Mouse (Mus musculus) kidney, adult 2 months (tissue): ENCODE results near the gene Spn. TPM values are rescaled to one million over a fixed set of nuclear protein-coding genes. Genes with fewer than 3 reads are reported as not detected.

Source experiments
- DNase-seq: peaks from one replicate; pipeline ENCODE4 v3.0.0; 2021
- H3K27ac ChIP-seq: fragments of 200-500 bp; 2 replicates; pipeline ENCODE4 v1.5.1; 2012; ENCODE audit warnings: low read depth, low read length, control low read depth, inconsistent platforms; ENCODE audit not compliant: insufficient read depth
- H3K27me3 ChIP-seq: fragments of 200-500 bp; replicated peaks from 2 replicates; pipeline ENCODE4 v1.6.1; 2012; ENCODE audit warnings: mild to moderate bottlenecking, moderate library complexity, low read length, inconsistent platforms; ENCODE audit not compliant: control insufficient read depth, insufficient read depth
- H3K36me3 ChIP-seq: fragments of 200-500 bp; 2 replicates; pipeline ENCODE4 v1.6.1; 2012; ENCODE audit warnings: mild to moderate bottlenecking, moderate library complexity, low read length, inconsistent platforms; ENCODE audit not compliant: control insufficient read depth, insufficient read depth
- H3K4me1 ChIP-seq: fragments of 200-500 bp; 2 replicates; pipeline ENCODE4 v1.6.1; 2011; ENCODE audit warnings: low read length; ENCODE audit not compliant: control insufficient read depth, insufficient read depth
- H3K4me3 ChIP-seq: fragments of 200-500 bp; 2 replicates; pipeline ENCODE4 v1.5.1; 2011; ENCODE audit warnings: mild to moderate bottlenecking, low read depth, low read length, control low read depth; ENCODE audit not compliant: insufficient read depth
- CTCF ChIP-seq: fragments of 200-500 bp; conservative IDR thresholded peaks from 2 replicates; pipeline ENCODE4 v1.5.1; 2011; ENCODE audit warnings: low read depth, mild to moderate bottlenecking, control low read depth, low read length, moderate library complexity, mixed read lengths; ENCODE audit not compliant: insufficient read depth, insufficient read length
- POLR2A ChIP-seq: fragments of 200-500 bp; IDR thresholded peaks from one replicate; pipeline ENCODE4 v1.6.1; 2011; ENCODE audit warnings: low read depth, low read length, control low read depth
- WGBS: fragments of 180-500 bp; shearing (Covaris S2); methylation state at CpG from one replicate; pipeline ENCODE4 v1.1.7; 2018; 5-methylcytosine and 5-hydroxymethylcytosine counted together
- polyA plus RNA-seq: library from polyadenylated mRNA; depleted of rRNA; stranded (reverse); fragments of >200 nt; gene quantifications from 2 replicates; pipeline ENCODE4 v1.2.3, GENCODE M21; 2012

Gene Spn
- polyA plus RNA-seq, 1 experiment: 5.2 TPM

- Histone ChIP-seq H3K36me3 (no peaks in the 10 kb centered on the region), H3K27me3 (0 out of 2 replicates have a peak, but pooled peaks cover 2% of the 10 kb centered on the region), H3K27ac (no peak overlapping the region), H3K4me3 (no peak overlapping the region), H3K4me1 (no peaks in the 10 kb centered on the region)
- WGBS: 69% methylated on average over 4 of the region's 4 CpGs
- TF ChIP-seq POLR2A (no peak), CTCF (no peak)
- no peak for DNase-seq
Observed at GRCm38 (mm10) chr7:127176937-127177336, 39.3 kb upstream of the Spn start.

- no peak overlapping the region for H3K27ac ChIP-seq
- H3K4me1 ChIP-seq: no peaks in the 10 kb centered on the region
- H3K27me3 ChIP-seq: no peaks in the 10 kb centered on the region
- TF ChIP-seq POLR2A (no peak), CTCF (no peak)
- no peak for DNase-seq
- no peak overlapping the region for H3K4me3 ChIP-seq
- 88% methylated on average over 5 of the region's 5 CpGs for WGBS
- H3K36me3 ChIP-seq: no peaks in the 10 kb centered on the region
Observed at GRCm38 (mm10) chr7:127166501-127166900, 28.9 kb upstream of the Spn start.

- DNase-seq: no peak
- H3K27ac ChIP-seq: no peak overlapping the region
- no peaks in the 10 kb centered on the region for H3K27me3 ChIP-seq
- H3K36me3 ChIP-seq: no peaks in the 10 kb centered on the region
- H3K4me3 ChIP-seq: no peak overlapping the region
- no peak for TF ChIP-seq POLR2A
- TF ChIP-seq CTCF: no peak
- WGBS: 76% methylated on average over 12 of the region's 12 CpGs
- H3K4me1 ChIP-seq: no peaks in the 10 kb centered on the region
Observed at GRCm38 (mm10) chr7:127165607-127166493, 28.2 kb upstream of the Spn start.

- Histone ChIP-seq H3K27me3 (no peaks in the 10 kb centered on the region), H3K4me3 (no peak overlapping the region)
- WGBS: 86% methylated on average over 4 of the region's 4 CpGs
Observed at GRCm38 (mm10) chr7:127164002-127164401, 26.4 kb upstream of the Spn start.

GRCm38 (mm10) chr7:127162546-127162945 lies 24.9 kb upstream of the Spn start:
- 77% methylated on average over 5 of the region's 5 CpGs for WGBS
- DNase-seq: no peak
- H3K4me3 ChIP-seq: no peak overlapping the region

More at GRCm38 (mm10) chr7:127164002-127164401, 26.4 kb upstream of the Spn start:
- DNase-seq: no peak
- no peak overlapping the region for H3K27ac ChIP-seq
- no peaks in the 10 kb centered on the region for H3K4me1 ChIP-seq
- no peaks in the 10 kb centered on the region for H3K36me3 ChIP-seq
- no peak for TF ChIP-seq CTCF
- TF ChIP-seq POLR2A: no peak

GRCm38 (mm10) chr7:127157548-127157947 lies 19.9 kb upstream of the Spn start:
- no peak for DNase-seq
- Histone ChIP-seq H3K27me3 (no peaks in the 10 kb centered on the region), H3K4me1 (no peaks in the 10 kb centered on the region), H3K27ac (no peak overlapping the region), H3K36me3 (no peaks in the 10 kb centered on the region), H3K4me3 (no peak overlapping the region)
- WGBS: 92% methylated on average over 4 of the region's 4 CpGs
- TF ChIP-seq POLR2A: no peak
- no peak for TF ChIP-seq CTCF

More at GRCm38 (mm10) chr7:127162546-127162945, 24.9 kb upstream of the Spn start:
- TF ChIP-seq CTCF: no peak
- no peak for TF ChIP-seq POLR2A
- Histone ChIP-seq H3K27me3 (no peaks in the 10 kb centered on the region), H3K27ac (no peak overlapping the region), H3K36me3 (no peaks in the 10 kb centered on the region), H3K4me1 (no peaks in the 10 kb centered on the region)

GRCm38 (mm10) chr7:127153477-127153876 lies 15.9 kb upstream of the Spn start:
- Histone ChIP-seq H3K4me3 (no peak overlapping the region), H3K4me1 (no peaks in the 10 kb centered on the region), H3K27me3 (no peaks in the 10 kb centered on the region), H3K36me3 (no peaks in the 10 kb centered on the region), H3K27ac (no peak overlapping the region)
- 68% methylated on average over 3 of the region's 3 CpGs for WGBS
- DNase-seq: no peak
- TF ChIP-seq POLR2A: no peak
- no peak for TF ChIP-seq CTCF
